Mouse (Mus musculus) liver, adult 2 months (tissue): ENCODE results near the gene Fam129a.

ENCODE experiments used
- CTCF ChIP-seq: fragments of 200-500 bp; IDR thresholded peaks from 2 replicates; pipeline ENCODE4 v1.5.1; 2011; ENCODE audit warnings: low read depth, low read length, control low read depth
- POLR2A ChIP-seq: fragments of 200-500 bp; IDR thresholded peaks from 2 replicates; pipeline ENCODE4 v1.6.1; 2011; ENCODE audit warnings: low read length, control low read depth; ENCODE audit not compliant: insufficient read depth; ENCODE audit errors: extremely low read depth

DNA sequence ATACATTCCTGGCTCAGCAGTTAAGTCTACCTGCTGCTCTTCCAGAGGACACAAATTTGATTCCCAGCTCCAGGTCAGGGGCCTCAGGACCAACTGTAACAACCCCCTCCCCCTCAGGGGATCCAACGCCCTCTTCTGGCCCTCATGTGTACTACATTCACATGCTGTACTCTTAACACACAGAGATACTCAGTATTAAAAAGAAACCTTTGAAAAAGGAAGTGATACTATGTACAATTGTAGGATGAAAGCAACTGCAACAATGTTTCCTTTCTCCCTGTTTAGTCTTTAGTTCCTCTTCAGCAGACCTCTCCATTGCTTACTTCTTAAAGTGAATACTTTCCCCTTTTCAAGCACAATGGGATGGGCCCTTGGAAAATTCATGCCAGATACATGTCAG, 131.8 kb downstream of the Fam129a start:
- TF ChIP-seq POLR2A = no peak
- no peak for TF ChIP-seq CTCF
